Mouse (Mus musculus) olfactory bulb, adult 2 months (tissue): ENCODE results near the gene Nol4l.

Source experiments
- CTCF ChIP-seq: fragments of 200-500 bp; IDR thresholded peaks from 2 replicates; pipeline ENCODE4 v1.5.1; 2012; ENCODE audit warnings: low read depth, mild to moderate bottlenecking, low read length, moderate library complexity; ENCODE audit not compliant: insufficient read depth
- POLR2A ChIP-seq: fragments of 200-500 bp; IDR thresholded peaks from 2 replicates; pipeline ENCODE4 v1.6.1; 2012; ENCODE audit warnings: mild to moderate bottlenecking, low read depth, low read length, moderate library complexity; ENCODE audit not compliant: insufficient read depth

DNA sequence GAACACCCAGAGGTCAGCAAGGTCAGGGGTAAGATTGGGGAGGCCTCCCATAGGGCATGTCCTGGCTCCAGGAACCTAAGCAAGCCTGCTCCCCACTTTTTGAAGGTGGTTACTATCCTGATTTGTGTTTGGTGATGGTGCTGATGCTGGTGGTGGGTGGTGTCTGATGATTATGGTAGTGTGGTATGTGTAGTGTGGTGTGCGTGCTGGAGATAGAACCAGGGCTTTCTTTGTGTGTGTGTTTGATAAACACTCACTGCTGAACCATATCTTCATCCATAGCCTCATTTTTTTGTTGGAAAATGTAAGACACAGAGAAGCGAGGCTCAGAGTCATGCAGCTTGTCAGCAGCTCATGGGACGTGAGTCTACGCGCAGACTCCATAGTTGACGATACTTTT is 38.8 kb upstream of the Nol4l start:
- TF ChIP-seq CTCF (no peak), POLR2A (no peak)
